Mouse (Mus musculus): ENCODE results near the gene Rbm38. TPM values are rescaled to one million over a fixed set of nuclear protein-coding genes. Genes with fewer than 3 reads are reported as not detected.

Gene Rbm38
- polyA plus RNA-seq, 1 experiment = 31.3 TPM

GRCm38 (mm10) chr2:173000921-173001320 is 19.4 kb upstream of the Rbm38 start:
- H3K79me3 ChIP-seq (ENCODE audit: low read depth) = peaks cover 28% of the 10 kb centered on the region
- H3K79me2 ChIP-seq (ENCODE audit: control insufficient read depth, insufficient read depth) = peaks cover 49% of the 10 kb centered on the region
- H3K36me3 ChIP-seq (ENCODE audit: control insufficient read depth, insufficient read depth) = peaks cover 32% of the 10 kb centered on the region
- peak overlapping the region; percentile 72 for H3K4me3 ChIP-seq (ENCODE audit: insufficient read depth, poor library complexity, severe bottlenecking)
- peaks cover 10% of the 10 kb centered on the region for H3K27me3 ChIP-seq (ENCODE audit: control insufficient read depth, insufficient read depth, insufficient read length)
- no peak for TF ChIP-seq MAX (IDR thresholded peaks at IDR 0.05)
- TF ChIP-seq USF1 (IDR thresholded peaks at IDR 0.05; ENCODE audit: low read depth) = no peak
- no peak for TF ChIP-seq CEBPB (IDR thresholded peaks at IDR 0.05; ENCODE audit: low read depth)
- TF ChIP-seq MYOD1 (IDR thresholded peaks at IDR 0.05; ENCODE audit: control insufficient read depth, insufficient read length, low read depth) = no peak
- TF ChIP-seq FOSL1 (IDR thresholded peaks at IDR 0.05; ENCODE audit: insufficient read depth, low read length, poor library complexity, severe bottlenecking) = no peak
- TF ChIP-seq MYOG (IDR thresholded peaks at IDR 0.05; ENCODE audit: control insufficient read depth, extremely low read depth, insufficient read length) = no peak
- no peak for TF ChIP-seq CTCF (IDR thresholded peaks at IDR 0.05; ENCODE audit: control insufficient read depth, insufficient read depth, insufficient read length)
- H3ac ChIP-seq (ENCODE audit: control insufficient read depth, insufficient read length, low read depth) = peak overlapping the region; percentile 76

GRCm38 (mm10) chr2:173003737-173004136 is 16.6 kb upstream of the Rbm38 start:
- Histone ChIP-seq H3K79me2 (ENCODE audit: control insufficient read depth, insufficient read depth) (peaks cover 49% of the 10 kb centered on the region), H3K27me3 (ENCODE audit: control insufficient read depth, insufficient read depth, insufficient read length) (no peaks in the 10 kb centered on the region), H3K4me3 (ENCODE audit: insufficient read depth, poor library complexity, severe bottlenecking) (no peak overlapping the region), H3ac (ENCODE audit: control insufficient read depth, insufficient read length, low read depth) (no peak overlapping the region), H3K36me3 (ENCODE audit: control insufficient read depth, insufficient read depth) (peaks cover 52% of the 10 kb centered on the region), H3K79me3 (ENCODE audit: low read depth) (peaks cover 28% of the 10 kb centered on the region)
- TF ChIP-seq MYOG (IDR thresholded peaks at IDR 0.05; ENCODE audit: control insufficient read depth, extremely low read depth, insufficient read length) (no peak), USF1 (IDR thresholded peaks at IDR 0.05; ENCODE audit: low read depth) (no peak), MAX (IDR thresholded peaks at IDR 0.05) (no peak), CTCF (IDR thresholded peaks at IDR 0.05; ENCODE audit: control insufficient read depth, insufficient read depth, insufficient read length) (no peak), FOSL1 (IDR thresholded peaks at IDR 0.05; ENCODE audit: insufficient read depth, low read length, poor library complexity, severe bottlenecking) (no peak)

GRCm38 (mm10) chr2:173010220-173010717 is 10.0 kb upstream of the Rbm38 start:
- Histone ChIP-seq H3K79me2 (ENCODE audit: control insufficient read depth, insufficient read depth) (no peaks in the 10 kb centered on the region), H3K27me3 (ENCODE audit: control insufficient read depth, insufficient read depth, insufficient read length) (no peaks in the 10 kb centered on the region), H3K4me3 (ENCODE audit: insufficient read depth, poor library complexity, severe bottlenecking) (no peak overlapping the region), H3ac (ENCODE audit: control insufficient read depth, insufficient read length, low read depth) (no peak overlapping the region), H3K36me3 (ENCODE audit: control insufficient read depth, insufficient read depth) (peaks cover 84% of the 10 kb centered on the region), H3K79me3 (ENCODE audit: low read depth) (no peaks in the 10 kb centered on the region)
- TF ChIP-seq FOSL1 (IDR thresholded peaks at IDR 0.05; ENCODE audit: insufficient read depth, low read length, poor library complexity, severe bottlenecking) (no peak), MYOD1 (IDR thresholded peaks at IDR 0.05; ENCODE audit: control insufficient read depth, insufficient read length, low read depth) (no peak), CEBPB (IDR thresholded peaks at IDR 0.05; ENCODE audit: low read depth) (no peak), CTCF (IDR thresholded peaks at IDR 0.05; ENCODE audit: control insufficient read depth, insufficient read depth, insufficient read length) (no peak), MAX (IDR thresholded peaks at IDR 0.05) (no peak), MYOG (IDR thresholded peaks at IDR 0.05; ENCODE audit: control insufficient read depth, extremely low read depth, insufficient read length) (no peak), USF1 (IDR thresholded peaks at IDR 0.05; ENCODE audit: low read depth) (no peak)

- H3K79me2 ChIP-seq (ENCODE audit: control insufficient read depth, insufficient read depth) = no peaks in the 10 kb centered on the region
- no peak overlapping the region for H3ac ChIP-seq (ENCODE audit: control insufficient read depth, insufficient read length, low read depth)
- H3K4me3 ChIP-seq (ENCODE audit: insufficient read depth, poor library complexity, severe bottlenecking) = no peak overlapping the region
- peaks cover 84% of the 10 kb centered on the region for H3K36me3 ChIP-seq (ENCODE audit: control insufficient read depth, insufficient read depth)
- no peaks in the 10 kb centered on the region for H3K79me3 ChIP-seq (ENCODE audit: low read depth)
- no peaks in the 10 kb centered on the region for H3K27me3 ChIP-seq (ENCODE audit: control insufficient read depth, insufficient read depth, insufficient read length)
- TF ChIP-seq MYOG (IDR thresholded peaks at IDR 0.05; ENCODE audit: control insufficient read depth, extremely low read depth, insufficient read length) = no peak
- TF ChIP-seq MAX (IDR thresholded peaks at IDR 0.05) = no peak
- TF ChIP-seq USF1 (IDR thresholded peaks at IDR 0.05; ENCODE audit: low read depth) = no peak
- TF ChIP-seq MYOD1 (IDR thresholded peaks at IDR 0.05; ENCODE audit: control insufficient read depth, insufficient read length, low read depth) = no peak
- no peak for TF ChIP-seq CTCF (IDR thresholded peaks at IDR 0.05; ENCODE audit: control insufficient read depth, insufficient read depth, insufficient read length)
- TF ChIP-seq FOSL1 (IDR thresholded peaks at IDR 0.05; ENCODE audit: insufficient read depth, low read length, poor library complexity, severe bottlenecking) = no peak
- no peak for TF ChIP-seq CEBPB (IDR thresholded peaks at IDR 0.05; ENCODE audit: low read depth)
Observed at GRCm38 (mm10) chr2:173011440-173011839, 8.9 kb upstream of the Rbm38 start.

GRCm38 (mm10) chr2:173014741-173015287 is 5.5 kb upstream of the Rbm38 start:
- no peak for TF ChIP-seq MAX (IDR thresholded peaks at IDR 0.05)
- no peak for TF ChIP-seq USF1 (IDR thresholded peaks at IDR 0.05; ENCODE audit: low read depth)
- TF ChIP-seq MYOG (IDR thresholded peaks at IDR 0.05; ENCODE audit: control insufficient read depth, extremely low read depth, insufficient read length) = no peak
- no peak for TF ChIP-seq CTCF (IDR thresholded peaks at IDR 0.05; ENCODE audit: control insufficient read depth, insufficient read depth, insufficient read length)
- TF ChIP-seq MYOD1 (IDR thresholded peaks at IDR 0.05; ENCODE audit: control insufficient read depth, insufficient read length, low read depth) = no peak
- no peak for TF ChIP-seq CEBPB (IDR thresholded peaks at IDR 0.05; ENCODE audit: low read depth)
- TF ChIP-seq FOSL1 (IDR thresholded peaks at IDR 0.05; ENCODE audit: insufficient read depth, low read length, poor library complexity, severe bottlenecking) = no peak
- Histone ChIP-seq H3K79me2 (ENCODE audit: control insufficient read depth, insufficient read depth) (no peaks in the 10 kb centered on the region), H3K79me3 (ENCODE audit: low read depth) (no peaks in the 10 kb centered on the region), H3K4me3 (ENCODE audit: insufficient read depth, poor library complexity, severe bottlenecking) (no peak overlapping the region), H3ac (ENCODE audit: control insufficient read depth, insufficient read length, low read depth) (no peak overlapping the region), H3K36me3 (ENCODE audit: control insufficient read depth, insufficient read depth) (peaks cover 57% of the 10 kb centered on the region), H3K27me3 (ENCODE audit: control insufficient read depth, insufficient read depth, insufficient read length) (no peaks in the 10 kb centered on the region)

Data from C2C12 (cell line).